Mouse (Mus musculus) testis, adult 10 weeks (tissue): ENCODE data around the gene BC080695. TPM values are rescaled to one million over a fixed set of nuclear protein-coding genes. Genes with fewer than 3 reads are reported as not detected.

Experiments used
- polyA plus RNA-seq: library from polyadenylated mRNA; stranded (reverse); fragments of 350-450 nt; fragmentation: Illumina TruSeq; extraction: RNeasy Lipid Tissue Mini Kit (QIAGEN cat#74804); gene quantifications from one replicate; pipeline ENCODE4 v1.2.3, GENCODE M21; 2014; ENCODE audit warnings: low read depth, low replicate concordance

Gene BC080695
- polyA plus RNA-seq = not detected

DNA sequence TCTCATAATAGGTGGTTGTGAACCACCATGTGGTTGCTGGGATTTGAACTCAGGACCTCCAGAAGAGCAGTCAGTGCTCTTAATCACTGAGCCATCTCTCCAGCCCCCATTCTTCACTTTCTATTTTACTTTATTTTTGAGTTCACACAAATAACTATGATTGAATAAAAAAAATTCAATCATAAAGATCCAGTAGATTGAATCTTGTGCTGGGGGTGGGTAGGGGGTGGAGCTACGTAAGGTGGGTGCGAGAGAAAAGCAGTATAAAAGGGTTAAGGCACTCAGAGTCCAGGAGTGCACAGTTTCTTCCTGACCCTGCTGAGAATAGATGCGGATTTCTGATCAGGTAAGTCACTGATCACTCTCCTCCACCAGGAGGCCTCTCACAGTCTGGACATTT lies at the start of gene BC080695, which contains the start of gene Gm13057:
Gene BC080695, plus strand, starts transcription at position 301 of the 400 bp plus-strand sequence.
Gene Gm13057, plus strand, starts transcription at position 310 of the 400 bp plus-strand sequence.

DNA sequence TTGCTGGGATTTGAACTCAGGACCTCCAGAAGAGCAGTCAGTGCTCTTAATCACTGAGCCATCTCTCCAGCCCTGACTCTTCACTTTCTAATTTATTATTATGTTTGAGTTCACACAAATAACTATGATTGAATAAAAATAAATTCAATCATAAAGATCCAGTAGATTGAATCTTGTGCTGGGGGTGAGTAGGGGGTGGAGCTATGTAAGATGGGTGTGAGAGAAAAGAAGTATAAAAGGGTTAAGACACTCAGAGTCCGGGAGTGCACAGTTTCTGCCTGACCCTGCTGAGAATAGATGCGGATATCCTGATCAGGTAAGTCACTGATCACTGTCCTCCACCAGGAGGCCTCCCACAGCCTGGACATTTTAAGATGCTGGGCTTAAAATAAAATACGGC lies 40.5 kb upstream of the BC080695 start, which contains the start of gene Gm13043:
Gene Gm13043, plus strand, starts transcription at position 301 of the 400 bp plus-strand sequence.

DNA sequence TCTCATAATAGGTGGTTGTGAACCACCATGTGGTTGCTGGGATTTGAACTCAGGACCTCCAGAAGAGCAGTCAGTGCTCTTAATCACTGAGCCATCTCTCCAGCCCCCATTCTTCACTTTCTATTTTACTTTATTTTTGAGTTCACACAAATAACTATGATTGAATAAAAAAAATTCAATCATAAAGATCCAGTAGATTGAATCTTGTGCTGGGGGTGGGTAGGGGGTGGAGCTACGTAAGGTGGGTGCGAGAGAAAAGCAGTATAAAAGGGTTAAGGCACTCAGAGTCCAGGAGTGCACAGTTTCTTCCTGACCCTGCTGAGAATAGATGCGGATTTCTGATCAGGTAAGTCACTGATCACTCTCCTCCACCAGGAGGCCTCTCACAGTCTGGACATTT lies 15.8 kb upstream of the BC080695 start, which contains the start of gene Gm13040:
Gene Gm13040, plus strand, starts transcription at position 301 of the 400 bp plus-strand sequence.

DNA sequence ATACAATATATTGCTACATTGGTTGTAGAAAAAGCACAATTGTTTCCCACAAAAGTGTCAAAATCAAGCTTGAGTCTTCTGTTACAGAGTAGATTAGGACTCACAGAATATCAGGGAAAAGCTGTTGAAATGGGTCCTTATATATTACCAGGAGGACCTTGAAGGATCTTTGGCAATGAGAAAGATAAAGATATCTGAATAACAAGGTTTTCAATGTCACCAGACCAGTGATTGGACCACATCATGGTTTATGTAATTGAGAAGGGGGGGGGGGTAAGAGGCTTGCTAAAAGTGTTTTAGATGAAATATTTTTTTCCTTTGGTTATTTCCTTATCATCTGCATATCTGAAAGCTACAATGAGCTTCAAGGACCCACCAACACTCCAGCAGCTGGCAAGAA lies 63.2 kb downstream of the BC080695 start, which contains the start of gene Gm13083:
Gene Gm13083, plus strand, starts transcription at position 301 of the 400 bp plus-strand sequence.

Other genes starting within 250 kb of the BC080695 start
- not detected for gene Lrrc38, start 201.9 kb upstream of the BC080695 start, polyA plus RNA-seq
- 31.7 TPM for gene Pramel1, start 157.3 kb upstream of the BC080695 start, polyA plus RNA-seq
- gene Pramef8, start 139.3 kb upstream of the BC080695 start, polyA plus RNA-seq = 26.5 TPM
- 0.29 TPM for gene Oog4, start 101.4 kb upstream of the BC080695 start, polyA plus RNA-seq
- gene Gm13043, start 40.4 kb upstream of the BC080695 start, polyA plus RNA-seq = not detected
- not detected for gene Gm13040, start 15.7 kb upstream of the BC080695 start, polyA plus RNA-seq
- not detected for gene Gm13057, start within 50 bp of the BC080695 start, polyA plus RNA-seq
- not detected for gene Gm13083, start 63.3 kb downstream of the BC080695 start, polyA plus RNA-seq
- not detected for gene Gm13088, start 105.5 kb downstream of the BC080695 start, polyA plus RNA-seq
- gene Gm13089, start 151.0 kb downstream of the BC080695 start, polyA plus RNA-seq = not detected
- gene Gm13078, start 167.8 kb downstream of the BC080695 start, polyA plus RNA-seq = not detected
- gene Gm13023, start 237.7 kb downstream of the BC080695 start, polyA plus RNA-seq = not detected